Mouse (Mus musculus) skeletal muscle tissue, postnatal 0 days (tissue): Measurements from ENCODE around the gene Vegfc. TPM values are rescaled to one million over a fixed set of nuclear protein-coding genes. Genes with fewer than 3 reads are reported as not detected.

Experiments used
- polyA plus RNA-seq: library from polyadenylated mRNA; unstranded; fragments of >200 nt; fragmentation: Nextera tagmentation; extraction: Ambion mirVana; gene quantifications from 2 replicates; pipeline ENCODE4 v1.2.1, GENCODE M21; 2015

Gene Vegfc
- polyA plus RNA-seq: 2.4 and 3.0 TPM in 2 replicates

GRCm38 (mm10) chr8:54077271-54078120 lies at the start of gene Vegfc:
Gene Vegfc, plus strand, starts transcription at chr8:54077606.

